Mouse (Mus musculus) frontal cortex, postnatal 14 days (tissue): ENCODE results near the gene Zfp385c.
"Not testable (repeated sequence)": the region's sequence is repeated elsewhere in the genome, so short reads cannot be mapped to it uniquely, and the experiment has no call there.

Experiments
- DNase-seq, 2 experiments: peaks; one replicate each; pipeline ENCODE4 v3.0.0; 2022; ENCODE audit warnings: low spot score in 2 of 2

The Zfp385c gene

DNA sequence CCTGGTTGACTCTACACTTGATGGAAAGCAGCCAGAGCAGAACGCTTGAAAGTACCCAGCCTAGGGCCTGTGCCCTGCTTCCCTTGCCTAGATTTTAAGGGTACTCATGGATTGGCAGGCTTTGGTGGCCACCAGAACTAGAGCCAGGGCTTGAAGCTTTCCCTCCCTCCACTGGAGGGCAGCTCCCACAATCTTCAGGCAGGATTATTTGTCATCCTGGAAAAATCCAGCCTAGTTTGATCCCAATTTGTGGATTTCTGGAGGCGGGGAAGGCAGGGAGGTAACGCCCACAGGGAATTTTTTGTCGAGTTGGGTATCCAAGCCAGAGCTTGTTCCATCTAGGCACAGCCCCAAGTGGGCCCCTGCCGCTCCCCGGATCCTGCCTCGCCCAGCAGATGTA is 1.9 kb downstream of the Zfp385c start:
- no peak for DNase-seq

DNA sequence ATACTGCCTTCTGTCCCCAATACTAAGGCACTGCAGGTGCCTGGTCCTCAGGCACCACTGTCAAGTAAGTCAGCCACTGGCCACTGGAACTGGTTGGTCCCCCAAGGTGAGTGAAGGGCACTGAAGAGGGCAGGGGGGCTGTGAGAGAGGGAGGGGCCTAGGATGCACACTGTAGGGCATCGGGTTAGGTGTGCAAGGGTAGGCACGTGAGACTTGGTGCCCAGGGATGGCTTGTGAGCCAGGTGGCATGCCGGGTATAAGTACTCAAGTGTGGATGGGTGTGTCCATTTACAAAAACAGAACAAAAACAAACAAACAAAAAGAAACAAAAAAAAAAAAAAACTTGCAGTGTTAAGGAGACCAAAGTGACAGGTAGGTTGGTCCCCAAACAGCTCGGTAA is 3.8 kb downstream of the Zfp385c start:
- no peak for DNase-seq

DNA sequence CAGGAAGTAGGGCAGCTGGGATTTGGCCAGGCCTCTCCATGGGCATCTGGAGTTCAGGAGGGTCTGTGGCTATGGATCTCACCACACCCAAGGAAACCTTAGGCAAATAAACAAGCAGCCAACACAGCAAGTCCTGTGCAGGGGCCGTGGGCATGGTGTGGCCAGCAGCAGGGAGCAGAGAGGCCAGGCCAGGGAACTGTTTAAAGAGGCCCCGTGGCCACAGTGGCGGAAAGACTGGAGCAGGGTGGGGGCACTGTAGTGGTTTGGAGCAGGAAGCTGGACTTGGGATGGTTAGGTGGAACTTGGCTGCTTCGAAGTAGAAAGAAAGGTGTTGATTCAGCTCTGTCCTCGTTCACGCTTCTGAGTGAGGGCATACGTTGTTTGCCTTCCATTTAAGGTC is 5.0 kb downstream of the Zfp385c start:
- DNase-seq, result no peak

DNA sequence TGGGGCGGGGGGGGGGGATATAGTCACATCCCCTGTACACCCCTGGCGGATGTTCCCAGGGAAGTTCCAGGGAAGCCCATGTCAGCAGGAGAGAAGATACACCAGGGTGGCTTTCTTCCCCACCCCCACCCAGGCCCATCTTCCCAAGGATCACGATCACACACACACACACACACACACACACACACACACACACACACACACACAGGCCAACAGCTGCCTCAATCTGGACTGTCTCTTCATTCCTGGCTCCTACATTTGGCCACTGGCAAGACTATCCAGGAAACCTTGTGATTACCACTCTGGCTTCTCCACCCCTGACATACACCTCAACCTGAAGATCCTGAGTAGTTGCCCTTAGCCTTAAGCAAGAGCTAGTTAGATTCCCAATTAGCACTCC is 6.9 kb downstream of the Zfp385c start:
- DNase-seq, result no peak

DNA sequence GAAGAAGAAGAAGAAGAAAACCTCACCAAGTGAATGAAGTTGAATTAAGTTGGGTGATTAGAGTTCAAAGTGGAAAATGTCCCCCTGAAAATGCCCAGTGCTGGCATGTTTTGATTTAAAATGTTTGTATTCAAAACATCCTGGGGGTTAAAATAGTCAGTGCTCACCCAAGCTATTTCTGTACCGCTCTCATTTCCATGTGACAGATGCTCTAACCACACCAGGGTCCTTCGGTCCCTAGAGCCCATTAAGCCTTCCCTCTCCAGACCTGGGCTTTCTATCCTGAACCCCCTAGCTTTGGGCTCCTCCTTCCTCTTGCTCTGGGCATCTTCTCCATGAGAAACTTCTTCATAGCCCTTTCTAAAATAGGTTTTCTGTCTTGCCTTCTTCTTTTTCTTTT is 8.2 kb downstream of the Zfp385c start:
- DNase-seq, result no peak

DNA sequence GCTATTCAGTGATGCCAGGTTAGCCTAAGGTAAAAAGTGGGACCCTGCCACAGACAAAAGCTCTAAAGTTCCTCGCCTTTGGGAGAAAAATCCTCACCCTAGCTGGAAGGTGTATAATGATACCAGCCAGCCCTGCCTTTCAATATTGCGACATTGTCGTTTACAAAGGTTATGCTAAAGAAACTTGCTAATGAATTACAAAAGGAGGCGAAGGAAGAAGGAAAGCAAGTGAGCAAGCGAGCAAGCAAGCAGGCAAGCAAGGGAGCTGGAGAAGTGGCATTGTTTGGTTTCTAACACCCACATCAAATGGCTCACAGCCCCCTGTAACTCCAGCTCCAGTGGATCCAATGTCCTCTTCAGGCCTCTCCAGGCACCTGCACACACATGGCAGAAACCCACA is 9.7 kb downstream of the Zfp385c start:
- no peak for DNase-seq

DNA sequence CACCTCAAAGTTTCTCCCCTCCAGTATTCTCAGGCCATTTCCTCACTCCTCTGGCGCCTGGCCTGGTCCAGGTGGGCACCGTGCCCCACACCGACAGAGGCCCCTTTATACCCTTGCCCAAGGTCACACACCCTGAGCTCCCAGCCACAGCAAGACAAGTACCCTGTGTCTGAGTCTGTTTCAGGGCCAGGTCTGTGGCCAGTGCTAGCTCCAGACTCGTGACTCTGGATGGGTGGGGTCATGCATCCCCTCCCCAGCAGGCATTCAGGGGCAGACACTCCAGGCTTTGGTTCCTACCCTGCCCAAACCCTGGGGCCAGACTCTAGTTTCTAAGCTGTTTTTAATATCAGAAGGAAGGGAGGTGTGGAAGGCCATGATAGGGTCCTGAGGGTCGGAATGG is 10.4 kb downstream of the Zfp385c start:
- DNase-seq, result no peak

DNA sequence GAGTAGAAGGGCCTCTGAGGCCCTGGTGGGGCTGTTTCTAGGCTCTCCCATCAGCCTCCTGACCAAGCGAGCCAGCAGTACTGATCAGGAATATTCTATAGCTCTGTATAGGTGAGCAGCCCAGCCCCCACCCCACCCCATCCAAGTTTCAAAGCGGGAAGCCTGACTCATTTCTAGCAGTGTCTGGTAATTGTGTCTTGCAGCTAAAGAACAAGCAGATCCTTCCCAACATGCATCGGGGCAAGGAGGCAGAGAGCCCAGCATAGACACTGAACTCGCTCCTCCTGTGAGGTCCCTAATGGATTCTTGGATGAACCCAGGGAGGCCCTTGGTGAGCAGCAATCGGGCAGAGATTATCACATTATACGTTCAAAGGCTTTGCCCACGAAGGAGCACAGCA is 14.4 kb downstream of the Zfp385c start:
- no peak for DNase-seq

DNA sequence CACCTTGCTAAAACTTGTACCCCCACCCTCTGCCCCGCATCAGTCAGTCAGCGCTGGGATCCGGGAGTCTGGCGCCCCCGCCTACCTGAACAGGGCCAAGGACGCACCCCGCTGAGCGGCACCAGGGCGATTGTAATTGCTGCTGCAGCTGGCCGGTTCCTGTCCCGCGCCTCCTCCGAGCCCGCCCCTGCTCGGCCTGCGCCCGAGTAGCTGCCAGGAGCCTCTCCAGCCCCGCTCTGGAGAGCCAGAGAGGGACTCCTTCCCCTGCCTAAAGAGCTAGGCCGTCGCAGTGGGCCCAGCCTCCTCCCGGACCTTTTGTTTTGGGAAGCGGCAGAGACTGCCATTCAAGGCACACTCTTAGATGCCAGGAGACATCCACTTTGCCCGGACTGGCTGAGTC is 19.1 kb downstream of the Zfp385c start:
- DNase-seq, result no peak

DNA sequence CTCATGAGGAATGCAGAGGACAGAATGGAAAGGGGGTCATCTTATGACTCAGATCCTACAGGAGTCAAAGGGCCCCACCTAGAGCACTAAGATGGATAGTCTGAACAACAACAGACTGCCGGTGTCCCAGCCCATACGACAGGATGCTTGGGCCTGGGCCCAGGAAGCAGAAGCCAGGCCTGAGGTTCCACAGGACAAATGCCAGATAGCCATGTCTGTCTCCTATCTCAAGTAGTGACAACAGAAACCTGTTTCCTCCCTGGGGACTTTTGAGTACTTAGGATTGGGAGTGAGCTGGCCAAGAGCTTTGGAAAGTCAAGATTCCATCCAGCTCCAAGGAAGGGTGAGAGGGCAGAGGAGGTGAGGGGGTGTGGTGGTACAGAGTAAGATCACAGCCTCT is 20.3 kb downstream of the Zfp385c start:
- no peak for DNase-seq

DNA sequence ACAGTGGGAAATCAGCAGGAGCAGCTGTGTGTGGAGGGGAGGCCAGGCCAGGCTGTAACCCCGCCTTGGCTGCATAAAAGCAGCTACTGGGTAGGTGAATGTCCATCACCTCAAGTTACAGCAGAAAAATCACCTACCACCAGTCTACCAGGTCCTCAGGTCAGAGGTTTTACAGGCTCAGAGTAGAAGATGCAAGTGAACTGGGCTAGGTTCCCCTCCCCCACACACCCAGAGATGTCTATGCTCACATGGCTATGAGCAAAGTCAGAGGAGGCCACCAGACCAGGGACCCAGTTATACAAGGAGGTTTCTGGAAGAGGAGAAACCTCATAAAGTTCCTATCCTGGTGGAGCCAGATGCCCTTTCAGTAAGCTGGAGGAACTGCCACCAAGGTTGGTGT is 21.2 kb downstream of the Zfp385c start:
- DNase-seq, result no peak

DNA sequence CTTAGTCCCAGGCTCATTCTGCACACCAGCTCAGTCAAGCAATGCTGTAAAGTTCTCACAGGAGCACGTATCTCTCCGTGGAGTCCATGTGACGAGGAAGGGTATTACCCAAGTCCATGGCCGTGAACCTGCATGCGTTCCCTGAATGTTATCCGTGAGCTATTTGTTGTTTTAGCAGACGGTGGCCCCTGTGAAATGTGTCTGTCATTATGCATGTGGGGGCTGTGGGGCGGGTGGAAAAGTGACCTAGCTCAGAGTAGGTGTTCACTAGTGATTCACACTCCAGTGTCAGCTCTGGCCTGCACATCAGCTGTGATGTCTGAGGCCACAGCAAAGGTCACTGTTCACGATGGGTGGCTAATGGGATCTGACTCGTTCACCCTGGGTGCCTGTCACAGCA is 32.4 kb downstream of the Zfp385c start:
- DNase-seq, result no peak

DNA sequence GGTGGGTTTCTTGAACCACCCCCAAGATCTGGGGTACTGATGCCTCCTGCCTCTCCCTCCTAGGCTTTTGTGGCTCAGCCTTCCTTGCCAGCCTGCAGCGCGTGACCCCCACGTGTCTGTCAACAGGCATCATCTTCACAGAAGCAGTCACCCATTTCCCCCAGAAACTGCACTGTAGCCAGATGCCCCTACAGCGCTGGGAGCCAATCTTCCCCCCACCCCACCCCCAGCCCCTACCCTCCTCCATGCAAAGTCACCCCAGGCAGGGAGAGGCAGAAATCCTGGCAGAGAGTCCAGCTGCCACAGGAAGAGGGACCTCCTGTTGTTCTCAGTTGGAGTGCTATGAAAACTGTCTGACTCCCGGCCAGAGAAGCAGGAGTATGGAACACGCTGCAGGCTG is 35.8 kb downstream of the Zfp385c start:
- DNase-seq, result no peak

DNA sequence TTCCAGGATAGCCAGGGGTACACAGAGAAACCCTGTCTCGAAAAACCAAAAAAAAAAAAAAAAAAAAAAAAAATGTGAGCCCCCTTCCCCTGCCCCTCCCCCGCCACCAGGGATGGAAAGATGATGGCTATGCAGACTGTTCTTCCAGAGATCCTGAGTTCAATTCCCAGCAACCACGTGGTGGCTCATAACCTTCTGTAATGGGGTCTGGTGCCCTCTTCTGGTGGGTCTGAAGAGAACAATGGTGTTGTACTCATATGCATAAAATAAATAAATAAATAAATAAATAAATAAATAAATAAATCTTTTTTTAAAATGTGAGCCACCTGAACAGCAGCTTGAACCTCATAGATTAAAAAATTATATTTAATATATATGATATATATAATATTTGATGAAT is 36.7 kb downstream of the Zfp385c start:
- DNase-seq, result not testable (repeated sequence)

DNA sequence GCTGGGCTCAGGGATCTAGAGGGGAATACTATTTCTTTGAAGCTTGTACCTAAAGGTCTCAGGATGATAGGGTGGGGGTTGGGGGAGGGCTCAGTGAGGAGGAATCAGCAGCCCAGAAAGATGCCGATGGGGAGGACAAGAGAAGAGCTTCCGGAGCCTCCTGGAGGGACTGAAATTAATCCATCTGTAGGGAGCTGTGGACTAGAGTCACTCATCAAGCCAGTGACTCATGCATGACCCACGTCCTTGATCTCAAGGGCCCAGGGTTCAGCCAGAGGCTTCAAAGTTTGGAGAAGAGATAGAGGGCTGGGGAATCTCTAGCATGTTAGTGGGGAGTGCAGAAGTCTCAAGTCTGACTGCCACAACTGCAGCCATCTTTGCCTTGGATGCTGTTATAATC is 40.5 kb downstream of the Zfp385c start:
- DNase-seq, result no peak

DNA sequence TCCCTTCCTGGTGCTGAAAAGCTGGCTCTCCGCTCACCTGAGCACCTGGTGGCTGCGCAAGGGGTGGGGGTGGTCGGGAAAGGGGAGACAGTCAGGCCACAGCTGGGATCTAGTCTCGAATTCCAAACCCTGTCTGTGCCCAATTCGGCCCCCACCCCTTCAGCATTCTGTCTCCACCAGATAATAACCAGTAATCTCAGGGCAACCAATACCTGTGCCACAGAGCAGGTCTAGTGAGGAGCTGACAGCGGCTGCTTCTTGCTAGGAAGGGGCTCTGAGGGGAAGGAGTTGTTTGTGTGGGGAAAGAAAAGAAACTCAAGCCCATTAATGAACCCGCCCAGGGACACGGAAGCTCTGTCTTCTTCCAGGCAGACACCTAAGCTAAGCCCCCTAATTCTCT is 41.0 kb downstream of the Zfp385c start:
- DNase-seq, result no peak

DNA sequence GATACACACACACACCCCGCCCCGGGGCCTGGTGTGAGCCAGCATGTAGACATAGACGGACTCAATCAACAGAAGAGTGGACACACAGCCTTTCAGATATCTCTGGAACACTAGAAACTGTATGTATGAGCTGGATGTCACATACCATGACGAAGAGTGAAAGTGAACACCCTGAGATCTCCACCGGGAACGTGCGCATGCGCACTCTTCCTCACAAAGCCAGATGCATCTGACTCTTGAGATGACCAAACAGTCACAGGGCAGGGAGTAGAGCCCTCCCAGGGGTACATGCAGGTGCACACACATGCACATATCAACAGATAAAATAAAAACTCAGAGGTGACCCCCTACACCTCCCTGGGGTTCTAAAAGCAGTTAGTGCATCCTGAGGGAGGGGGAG is 43.9 kb downstream of the Zfp385c start:
- no peak for DNase-seq

DNA sequence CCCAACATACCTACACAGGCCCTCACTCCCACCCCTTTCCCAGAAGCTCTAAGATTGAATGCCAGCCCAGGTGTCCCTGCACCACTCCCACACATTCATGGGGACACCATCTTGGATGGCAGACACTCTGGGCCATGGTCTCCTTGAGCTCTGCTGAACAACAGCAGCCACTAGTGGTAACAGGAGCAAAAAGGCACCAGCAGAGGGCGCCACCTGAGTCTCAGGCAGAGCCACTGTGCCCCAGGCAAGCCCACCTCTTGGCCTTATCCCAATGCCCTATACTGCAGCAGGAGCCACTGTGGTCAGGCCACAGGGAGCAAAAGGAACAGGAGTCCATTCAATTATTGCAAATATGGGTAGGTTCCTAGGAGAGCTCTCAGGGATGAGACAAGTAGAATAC is 46.0 kb downstream of the Zfp385c start:
- DNase-seq, result no peak

DNA sequence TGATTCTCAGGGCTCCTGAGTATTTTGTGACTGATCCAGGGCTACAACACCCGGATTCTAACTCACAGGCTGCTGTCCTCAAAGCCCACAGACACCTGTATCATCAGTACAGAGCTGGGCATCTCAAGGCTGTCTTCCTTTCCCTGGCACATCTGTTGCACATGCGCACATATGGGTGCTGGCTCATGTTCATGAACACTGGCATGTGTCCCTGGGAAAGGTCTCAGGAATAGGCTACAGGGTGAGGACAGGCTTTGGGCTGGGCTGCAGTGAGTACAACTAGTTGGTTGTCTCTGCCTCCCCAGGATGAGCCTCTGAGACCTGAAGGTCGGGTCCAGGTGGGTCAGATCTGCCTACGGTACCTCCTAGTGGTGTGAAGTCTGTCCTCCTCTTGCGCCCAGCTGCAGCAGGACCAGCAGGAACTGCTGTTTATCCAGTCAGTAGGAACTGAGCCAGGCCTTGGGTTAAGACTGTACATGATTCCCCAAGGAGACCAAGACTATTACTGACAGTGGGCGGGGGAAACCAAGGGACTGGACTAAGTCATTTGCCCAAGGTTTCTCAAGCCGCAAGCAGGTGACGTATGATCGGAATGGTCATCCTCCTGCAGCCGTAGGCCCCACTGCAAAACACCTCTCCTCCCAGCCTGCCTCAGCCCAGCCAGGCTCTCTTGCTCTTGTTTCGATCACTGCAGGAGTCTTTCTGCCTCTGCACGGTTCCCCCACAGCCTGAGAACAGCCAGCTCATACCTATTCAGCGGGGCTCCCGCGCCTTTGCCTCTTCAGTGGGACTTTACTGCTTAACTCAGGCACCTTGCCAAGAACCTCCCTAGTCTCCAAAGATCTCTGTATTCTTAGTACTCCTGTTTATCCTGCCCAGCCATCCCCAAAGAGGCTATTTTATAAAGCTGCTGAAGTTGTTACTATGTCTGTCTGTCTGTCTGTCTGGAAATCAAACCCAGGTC is 48.4 kb downstream of the Zfp385c start:
- DNase-seq, result no peak

DNA sequence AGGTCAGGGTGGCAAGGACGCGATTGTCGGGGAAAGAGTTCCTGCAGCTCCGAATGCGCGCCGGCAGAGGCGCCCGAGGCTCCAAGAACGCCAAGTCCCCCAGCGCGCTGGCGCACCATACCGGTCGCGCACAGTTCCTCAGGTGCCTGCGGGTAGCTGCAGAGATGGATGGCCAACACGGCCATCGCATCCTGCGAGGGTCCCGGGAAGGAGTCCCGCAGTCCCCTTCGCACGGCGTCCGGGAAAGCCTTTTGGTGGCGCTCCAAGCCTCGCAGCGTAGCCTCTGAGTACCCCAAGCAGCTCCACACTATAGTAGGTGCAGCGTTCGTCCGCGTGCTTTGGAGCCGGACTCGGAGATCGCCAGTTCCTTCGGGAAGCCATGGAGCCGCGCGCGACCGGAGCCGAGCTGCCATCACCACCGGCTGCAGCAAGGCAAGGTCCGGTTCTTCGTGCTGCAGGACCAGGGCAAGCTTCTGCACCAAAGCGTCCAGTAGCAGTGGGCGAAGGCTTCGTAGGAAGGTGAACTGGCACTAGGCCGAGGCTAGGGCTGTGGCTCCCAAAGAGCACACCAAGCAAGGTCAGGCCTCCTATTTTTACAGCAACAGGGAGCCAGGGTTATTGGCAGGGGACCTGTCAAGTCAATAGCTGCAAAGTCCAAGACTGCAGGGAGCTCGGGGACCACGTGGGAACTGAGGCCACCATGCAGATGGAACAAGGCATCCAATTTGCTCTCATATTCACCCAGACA is 51.9 kb downstream of the Zfp385c start:
- peak in 1 of 2 experiments; percentile 50 for DNase-seq

DNA sequence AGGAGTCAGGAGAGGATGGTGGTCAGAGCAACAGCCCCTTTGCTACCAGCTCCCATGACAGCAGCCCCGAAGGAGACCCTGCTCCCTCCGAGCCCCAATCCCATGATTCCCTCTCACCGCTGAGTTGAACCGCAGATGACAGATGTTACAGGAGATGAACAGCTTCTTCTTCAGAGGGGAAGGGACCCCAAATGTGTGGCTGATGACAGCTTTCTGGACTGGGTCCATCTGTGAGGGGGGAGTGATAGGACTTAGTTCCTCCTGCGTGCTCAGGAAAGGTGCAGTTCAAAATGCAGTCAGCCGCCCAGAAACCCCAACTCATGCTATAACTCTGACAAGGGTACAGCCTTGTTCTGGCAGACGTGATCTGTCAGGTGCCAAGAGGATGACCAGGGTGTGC is 57.7 kb downstream of the Zfp385c start:
- DNase-seq, result no peak

DNA sequence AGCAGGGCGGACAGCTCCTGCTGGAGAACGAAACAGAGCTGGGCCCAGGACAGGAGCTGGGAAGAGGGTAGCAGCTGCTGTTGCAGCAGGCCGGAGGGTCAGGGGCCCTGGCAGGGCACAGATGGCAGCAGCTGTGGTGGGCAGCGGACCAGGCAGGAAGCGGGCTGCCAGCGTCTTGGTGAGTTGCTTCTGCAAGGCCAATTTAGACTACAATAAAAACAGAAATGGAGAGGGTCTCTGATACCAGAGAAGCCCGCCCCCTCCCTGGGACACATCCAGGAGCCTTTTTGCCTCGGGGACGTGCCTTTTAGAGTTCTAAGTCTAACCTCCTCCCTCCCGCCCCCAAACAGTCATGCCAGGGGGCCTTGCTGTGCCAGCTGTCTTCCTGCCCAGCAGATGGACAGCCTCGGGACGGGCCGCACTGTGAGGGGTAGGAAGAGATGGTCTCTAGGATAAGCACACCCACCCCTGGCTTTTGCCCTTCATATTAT is 63.3 kb downstream of the Zfp385c start:
- no peak for DNase-seq

DNA sequence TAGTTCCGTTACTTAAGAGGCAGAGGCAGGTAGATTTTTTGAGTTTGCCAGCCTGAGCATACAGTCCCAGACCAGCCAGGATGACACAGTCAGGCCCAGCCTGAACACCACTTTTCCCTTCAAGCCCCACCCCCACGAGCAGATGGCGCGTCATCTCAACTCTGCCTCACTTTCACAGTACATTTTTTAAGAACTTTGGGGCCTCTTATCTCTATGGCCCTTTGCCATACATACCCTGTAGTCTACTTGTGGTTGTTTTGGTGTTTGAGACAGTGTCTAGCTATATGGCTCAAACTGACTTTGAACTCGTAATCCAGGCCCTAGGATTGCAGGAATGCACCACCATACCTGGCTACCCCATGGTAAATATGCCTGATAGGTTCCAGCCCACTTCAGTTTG is 64.2 kb downstream of the Zfp385c start:
- DNase-seq, result no peak
